Comparison of ENCODE assay signal across 16 mouse cellular contexts in genomic region chr12:83349736-83350135, GRCm38 (mm10).
"Had no signal": no experiment of that assay in that cellular context is flagged by ENCODE, and none has a peak within 500 bp of the region (broad histone marks: within the 10 kb centered on the region; RNA-seq: fewer than 3 reads in every experiment).

No protein-coding gene starts in this region.

- H3K4me3 ChIP-seq: neural tube, embryonic 13.5 days; neural tube, embryonic 15.5 days; stomach, embryonic 15.5 days had no signal

- H3K27me3 ChIP-seq: neural tube, embryonic 13.5 days; neural tube, embryonic 15.5 days; stomach, embryonic 15.5 days had no signal

- DNase-seq: retina, postnatal 1 day; right cerebral cortex, adult 18-20 months; right cerebral cortex, postnatal 14 days; right cerebral cortex, postnatal 25 days; right cerebral cortex, postnatal 4 days; spleen, adult 18-20 months; thymus, adult 18-20 months; thymus, adult 2 months; thymus, postnatal 14 days; thymus, postnatal 25 days; thymus, postnatal 36 days; thymus, postnatal 4 days had no signal

- H3K27ac ChIP-seq: neural tube, embryonic 13.5 days; neural tube, embryonic 15.5 days; stomach, embryonic 15.5 days; stomach, postnatal 0 days had no signal

- H3K4me1 ChIP-seq: stomach, embryonic 15.5 days had no signal
